Mouse (Mus musculus) lung, embryonic 16.5 days (tissue): ENCODE measurements around the gene Fbxw10. TPM values are rescaled to one million over a fixed set of nuclear protein-coding genes. Genes with fewer than 3 reads are reported as not detected.

Experiments used
- ATAC-seq: fragments of 200-750 bp; cut with Nextera tagmentation; 2 replicates; pipeline ENCODE4 v1.8.0; 2017; ENCODE audit warnings: low read depth, mild to moderate bottlenecking, moderate library complexity
- H3K27ac ChIP-seq: fragments of 300-500 bp; sonication (generic); 2 replicates; pipeline ENCODE4 v1.5.1; 2014; ENCODE audit warnings: mild to moderate bottlenecking, control low read depth, low read length
- H3K27me3 ChIP-seq: fragments of 300-500 bp; sonication (generic); 2 replicates; pipeline ENCODE4 v1.6.1; 2014; ENCODE audit warnings: low read depth, low read length, mixed read lengths; ENCODE audit not compliant: control insufficient read depth, insufficient read depth
- H3K36me3 ChIP-seq: fragments of 300-500 bp; sonication (generic); 2 replicates; pipeline ENCODE4 v1.6.1; 2014; ENCODE audit warnings: low read length; ENCODE audit not compliant: control insufficient read depth, insufficient read depth
- H3K4me1 ChIP-seq: fragments of 300-500 bp; sonication (generic); replicated peaks from 2 replicates; pipeline ENCODE4 v1.6.1; 2014; ENCODE audit warnings: low read length, mixed read lengths; ENCODE audit not compliant: control insufficient read depth, insufficient read depth
- H3K4me2 ChIP-seq: fragments of 300-500 bp; sonication (generic); 2 replicates; pipeline ENCODE4 v1.6.1; 2014; ENCODE audit warnings: low read depth, low read length, control low read depth
- H3K4me3 ChIP-seq: fragments of 300-500 bp; sonication (generic); 2 replicates; pipeline ENCODE4 v1.5.1; 2014; ENCODE audit warnings: mild to moderate bottlenecking, low read length, control low read depth
- H3K9ac ChIP-seq: fragments of 300-500 bp; sonication (generic); 2 replicates; pipeline ENCODE4 v1.6.1; 2014; ENCODE audit warnings: low read length, control low read depth
- H3K9me3 ChIP-seq: fragments of 300-500 bp; sonication (generic); 2 replicates; pipeline ENCODE4 v1.6.1; 2016; ENCODE audit warnings: low read length; ENCODE audit not compliant: control insufficient read depth
- WGBS: fragments of 180-500 bp; shearing (Covaris S2); extraction: QIAGEN DNeasy Blood & Tissue Kit; methylation state at CpG from one replicate; pipeline ENCODE4 v1.1.7; 2014; 5-methylcytosine and 5-hydroxymethylcytosine counted together
- polyA plus RNA-seq: library from polyadenylated mRNA; unstranded; fragments of >200 nt; fragmentation: Nextera tagmentation; extraction: Ambion mirVana; gene quantifications from 2 replicates; pipeline ENCODE4 v1.2.1, GENCODE M21; 2015

Fbxw10 gene
- polyA plus RNA-seq, 1 experiment from 2014 or later = 0.40 TPM

DNA sequence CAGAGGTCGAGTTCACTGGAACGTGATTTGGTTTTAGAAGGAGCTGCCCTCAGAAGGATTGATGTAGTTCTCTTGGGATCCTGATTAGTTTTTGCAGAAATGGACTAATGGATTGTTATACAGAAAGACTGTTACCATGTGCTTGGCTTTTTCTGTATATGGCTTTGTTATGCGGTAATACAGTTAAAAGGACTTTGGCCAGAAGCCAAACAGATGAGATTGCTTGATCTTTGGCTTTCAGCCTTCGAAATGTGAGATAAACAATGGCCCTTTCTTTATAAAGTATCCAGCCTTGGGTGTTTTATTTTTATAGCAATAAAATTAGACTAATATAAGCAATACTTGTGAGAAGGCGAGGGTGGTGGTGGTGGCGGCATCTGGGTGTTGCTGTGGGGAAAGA, 30.3 kb upstream of the Fbxw10 start:
- 33% methylated on average over 6 of the region's 6 CpGs for WGBS
- Histone ChIP-seq H3K4me2 (no peak overlapping the region), H3K9ac (no peak overlapping the region), H3K4me3 (no peak overlapping the region), H3K27ac (no peak overlapping the region), H3K36me3 (no peaks in the 10 kb centered on the region), H3K27me3 (no peaks in the 10 kb centered on the region), H3K9me3 (no peaks in the 10 kb centered on the region), H3K4me1 (peaks cover 16% of the 10 kb centered on the region)
- no peak for ATAC-seq

DNA sequence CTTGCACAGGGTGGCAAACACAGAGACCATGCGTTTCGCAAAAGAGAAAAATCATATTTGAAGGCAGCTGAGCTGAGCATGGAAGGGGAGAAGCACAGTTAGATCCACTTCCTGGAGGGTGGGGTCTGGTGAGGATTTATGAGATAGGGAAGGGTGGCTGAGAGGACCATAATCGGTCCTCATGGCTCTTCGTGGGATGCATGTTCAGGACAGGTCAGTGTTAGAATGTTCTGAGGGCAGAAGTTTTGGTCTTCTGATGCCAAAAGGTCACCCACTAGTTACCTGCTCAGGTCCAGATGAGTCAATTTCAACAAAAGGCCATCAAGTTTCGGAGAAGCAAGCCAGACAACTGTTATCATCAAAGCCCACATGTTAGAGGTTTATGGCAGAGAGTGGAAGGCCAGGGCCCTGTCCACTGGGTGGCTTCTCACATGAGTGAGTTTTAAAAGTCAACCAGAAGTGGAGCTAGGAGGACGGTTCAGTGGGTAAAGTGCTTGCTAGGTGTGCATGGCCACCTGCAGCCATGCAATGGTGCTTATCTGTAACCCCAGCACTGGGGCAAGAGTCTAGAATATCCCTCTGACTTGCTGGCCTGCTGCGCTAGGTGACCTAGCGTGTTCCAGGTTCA, 27.7 kb upstream of the Fbxw10 start:
- Histone ChIP-seq H3K9ac (no peak overlapping the region), H3K27ac (no peak overlapping the region), H3K27me3 (no peaks in the 10 kb centered on the region), H3K4me1 (peaks cover 13% of the 10 kb centered on the region), H3K4me2 (no peak overlapping the region), H3K4me3 (no peak overlapping the region), H3K9me3 (no peaks in the 10 kb centered on the region), H3K36me3 (no peaks in the 10 kb centered on the region)
- 80% methylated on average over 8 of the region's 8 CpGs for WGBS
- no peak for ATAC-seq

DNA sequence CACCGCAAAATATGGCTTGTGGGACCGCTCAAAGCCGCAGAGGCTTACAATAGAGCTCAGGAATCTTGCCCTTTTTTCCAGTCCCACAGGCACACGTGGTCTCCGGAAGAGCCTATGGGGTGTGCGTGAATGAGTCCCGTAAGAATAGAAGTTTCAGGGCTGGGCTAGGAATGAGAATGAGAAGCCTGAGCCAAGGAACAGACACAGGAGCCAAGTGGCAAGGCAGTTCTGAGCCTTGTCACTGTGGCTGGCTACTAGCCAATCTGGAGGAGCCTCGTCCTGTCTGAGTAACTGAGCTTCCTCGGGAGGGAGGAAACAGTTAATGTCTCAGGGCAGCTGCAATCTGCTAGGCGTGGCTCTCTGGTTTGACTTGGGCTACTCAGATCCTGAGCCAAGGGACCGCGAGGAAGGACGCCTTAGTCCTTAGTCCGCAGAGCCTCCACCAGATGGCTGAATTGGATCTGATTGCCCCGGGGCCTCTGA, 26.8 kb upstream of the Fbxw10 start, which contains the start of gene Trim16:
TSS of gene Trim16 (plus strand) at position 173 of the 483 bp plus-strand sequence.
- no peaks in the 10 kb centered on the region for H3K36me3 ChIP-seq
- peak within 1 kb of the TSS; percentile 68 for H3K9ac ChIP-seq
- ATAC-seq = peak; percentile 91
- no peaks in the 10 kb centered on the region for H3K27me3 ChIP-seq
- H3K9me3 ChIP-seq = no peaks in the 10 kb centered on the region
- H3K4me2 ChIP-seq = peak within 1 kb of the TSS; percentile 63
- H3K27ac ChIP-seq = peak within 1 kb of the TSS; percentile 85
- 1% methylated on average over 15 of the region's 15 CpGs for WGBS
- H3K4me3 ChIP-seq = peak within 1 kb of the TSS; percentile 55
- H3K4me1 ChIP-seq = peaks cover 9% of the 10 kb centered on the region

DNA sequence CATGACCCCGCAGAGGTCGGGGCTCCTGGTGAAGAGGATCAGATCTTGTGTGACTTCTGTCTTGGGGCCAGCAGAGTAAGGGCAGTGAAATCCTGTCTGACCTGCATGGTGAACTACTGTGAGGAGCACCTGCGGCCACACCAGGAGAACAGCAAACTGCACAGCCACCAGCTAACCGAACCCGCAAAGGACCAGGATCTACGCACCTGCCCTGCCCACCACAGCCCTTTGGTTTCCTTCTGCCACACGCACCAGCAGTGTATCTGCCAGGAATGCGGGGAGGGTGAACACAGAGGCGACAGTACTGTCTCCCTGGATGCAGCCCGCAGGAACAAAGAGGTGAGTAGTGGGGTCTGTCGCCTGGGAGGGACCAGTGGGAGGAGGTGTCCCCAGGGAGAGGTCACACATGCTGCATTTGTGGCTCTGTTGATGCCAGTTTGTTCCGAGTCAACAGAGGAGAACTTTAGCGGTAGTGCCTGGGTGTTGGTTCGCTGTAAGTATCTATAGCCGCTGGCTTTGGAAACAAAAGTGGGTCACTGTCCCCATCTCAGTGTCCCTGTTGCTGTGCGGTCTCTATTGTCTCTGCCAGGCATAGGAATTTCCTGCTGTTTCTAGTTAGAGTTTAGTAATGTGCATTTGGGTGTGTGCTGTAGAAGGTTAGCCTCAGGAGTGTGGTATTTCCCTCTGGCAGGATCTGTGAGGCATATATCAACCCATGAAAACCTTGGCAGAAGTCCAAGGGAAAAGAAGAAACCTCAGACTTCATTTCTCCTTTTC, 26.0 kb upstream of the Fbxw10 start:
- H3K9me3 ChIP-seq = no peaks in the 10 kb centered on the region
- H3K4me1 ChIP-seq = peaks cover 12% of the 10 kb centered on the region
- 6% methylated on average over 16 of the region's 16 CpGs for WGBS
- H3K27me3 ChIP-seq = no peaks in the 10 kb centered on the region
- peak overlapping the region; percentile 63 for H3K4me2 ChIP-seq
- peak overlapping the region; percentile 68 for H3K9ac ChIP-seq
- peak overlapping the region; percentile 85 for H3K27ac ChIP-seq
- ATAC-seq = peak; percentile 64
- H3K36me3 ChIP-seq = no peaks in the 10 kb centered on the region
- peak overlapping the region; percentile 55 for H3K4me3 ChIP-seq

DNA sequence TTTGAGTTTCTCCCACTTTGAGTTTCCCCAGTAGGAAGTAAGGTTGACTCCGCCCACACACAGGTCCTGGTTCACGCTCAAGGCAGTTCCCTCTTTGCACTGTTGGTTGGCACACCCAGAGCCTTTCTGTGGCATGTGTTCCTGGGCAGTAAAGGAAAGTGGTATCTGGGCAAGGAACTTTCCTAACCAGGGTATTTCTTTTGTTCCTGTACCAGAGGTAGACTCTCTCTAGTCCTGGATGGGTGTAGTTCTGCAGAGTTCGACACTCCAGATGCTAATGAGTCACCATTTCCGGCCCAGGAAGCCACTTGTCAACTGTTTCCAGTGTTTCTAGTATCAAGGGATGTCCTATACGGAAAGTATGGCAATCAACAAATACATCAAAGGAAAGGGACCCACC, 25.0 kb upstream of the Fbxw10 start:
- Histone ChIP-seq H3K36me3 (no peaks in the 10 kb centered on the region), H3K27me3 (no peaks in the 10 kb centered on the region), H3K27ac (peak overlapping the region; percentile 59), H3K9ac (peak overlapping the region; percentile 31; the same call in 1 of the 2 replicates), H3K4me2 (peak overlapping the region; percentile 46), H3K4me3 (peak overlapping the region; percentile 40), H3K4me1 (peaks cover 10% of the 10 kb centered on the region), H3K9me3 (no peaks in the 10 kb centered on the region)
- no peak for ATAC-seq
- 38% methylated on average over 5 of the region's 5 CpGs for WGBS

DNA sequence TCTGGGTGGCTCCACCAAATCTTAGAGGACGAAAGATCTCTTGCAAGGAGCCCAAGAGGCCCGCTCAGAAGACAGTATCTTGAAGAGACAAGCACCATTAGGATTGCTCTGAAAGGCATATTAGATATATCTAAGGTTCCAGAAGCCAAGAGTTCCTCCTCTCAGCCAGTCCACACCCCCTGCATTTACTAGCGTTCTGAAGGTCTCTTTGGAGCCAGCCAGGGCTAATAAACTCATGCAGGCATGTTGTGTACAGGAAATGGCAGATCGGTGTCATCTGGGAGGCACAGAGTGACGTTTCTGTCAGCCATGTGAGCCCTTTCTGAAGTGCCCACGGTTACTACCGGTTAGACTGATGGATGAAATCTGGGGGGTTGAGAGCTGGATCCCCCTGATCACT, 22.7 kb upstream of the Fbxw10 start:
- 0 out of 2 replicates have a peak overlapping the region, but pooled peaks have one; percentile 11 for H3K4me2 ChIP-seq
- H3K4me1 ChIP-seq = peaks cover 10% of the 10 kb centered on the region
- no peaks in the 10 kb centered on the region for H3K9me3 ChIP-seq
- no peak for ATAC-seq
- no peaks in the 10 kb centered on the region for H3K36me3 ChIP-seq
- 54% methylated on average over 7 of the region's 7 CpGs for WGBS
- no peaks in the 10 kb centered on the region for H3K27me3 ChIP-seq
- 0 out of 2 replicates have a peak overlapping the region, but pooled peaks have one; percentile 0 for H3K4me3 ChIP-seq
- H3K9ac ChIP-seq = no peak overlapping the region
- no peak overlapping the region for H3K27ac ChIP-seq

DNA sequence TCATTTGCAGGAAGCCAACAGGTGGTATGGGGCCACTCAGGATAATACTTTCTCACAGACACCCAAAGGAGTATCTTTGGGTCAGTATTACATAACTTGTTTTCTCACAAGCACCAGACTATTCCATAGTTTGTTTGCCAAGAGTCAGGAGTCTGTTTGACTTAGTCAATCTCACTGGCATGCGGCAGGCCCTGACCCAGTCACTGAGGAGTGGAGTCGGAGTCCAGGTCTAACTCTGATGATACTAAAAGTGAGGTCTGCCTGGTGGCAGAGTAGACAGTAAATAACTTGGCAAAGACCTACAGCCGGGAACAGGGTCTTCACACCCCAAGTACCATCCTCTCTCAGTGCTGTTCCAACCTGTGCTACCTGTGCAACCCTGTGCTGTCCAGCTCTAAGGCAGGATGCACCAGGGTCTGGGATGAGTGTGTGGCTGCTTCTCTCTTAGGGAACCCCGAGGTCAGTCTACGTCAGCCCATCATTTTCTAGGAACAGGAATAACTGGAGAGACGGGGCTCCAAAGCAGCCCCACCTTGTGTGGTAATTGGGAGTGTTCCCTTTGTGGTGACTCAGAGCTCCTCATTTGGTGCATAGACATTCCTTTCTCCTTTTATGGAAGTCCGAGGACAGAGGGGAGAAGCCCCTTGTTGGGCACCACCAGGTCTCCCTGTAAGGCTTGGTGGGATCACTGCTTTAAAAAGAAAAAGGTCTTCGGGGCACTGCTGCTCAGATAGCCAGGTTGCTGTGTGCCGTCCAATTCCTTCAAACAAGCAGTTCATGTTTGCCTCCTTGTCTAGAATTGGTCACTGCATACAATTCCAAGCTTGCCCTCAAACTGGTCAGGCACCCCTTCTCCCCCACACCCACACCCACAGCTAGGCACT, 21.4 kb upstream of the Fbxw10 start:
- no peaks in the 10 kb centered on the region for H3K27me3 ChIP-seq
- ATAC-seq = no peak
- H3K9ac ChIP-seq = no peak overlapping the region
- no peaks in the 10 kb centered on the region for H3K36me3 ChIP-seq
- no peak overlapping the region for H3K27ac ChIP-seq
- no peak overlapping the region for H3K4me3 ChIP-seq
- H3K4me2 ChIP-seq = no peak overlapping the region
- 69% methylated on average over 9 of the region's 9 CpGs for WGBS
- peaks cover 10% of the 10 kb centered on the region for H3K4me1 ChIP-seq
- H3K9me3 ChIP-seq = no peaks in the 10 kb centered on the region

DNA sequence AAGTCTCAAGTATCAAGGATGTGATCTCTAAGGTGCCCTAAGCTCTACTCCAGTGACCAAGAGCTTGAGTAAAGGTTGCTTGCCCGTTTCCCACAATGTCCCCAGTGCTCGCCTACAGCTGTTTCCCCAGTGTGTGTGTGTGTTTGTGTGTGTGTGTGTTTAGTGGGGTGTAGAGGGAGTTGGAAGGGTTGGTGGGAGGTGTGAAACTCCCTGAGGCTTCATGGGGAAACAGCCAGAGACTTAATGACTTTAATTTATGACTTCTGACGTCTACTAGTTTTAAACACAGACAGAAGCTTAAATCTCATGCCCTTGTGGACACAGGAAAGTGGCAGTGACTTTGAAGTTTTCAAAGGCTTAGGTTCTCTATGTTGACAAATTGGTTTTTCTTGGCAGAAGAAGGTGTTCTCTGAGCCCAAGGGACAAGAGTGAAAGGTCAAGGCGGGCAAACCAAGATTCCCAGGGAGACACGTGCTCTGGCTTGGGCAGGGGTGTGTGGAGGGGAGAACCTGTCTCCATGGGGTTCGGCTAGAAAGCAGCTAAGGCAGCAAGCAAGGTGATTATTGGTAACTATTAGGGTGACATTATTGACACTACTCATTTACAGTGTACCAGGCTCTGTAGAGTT, 20.6 kb upstream of the Fbxw10 start:
- peaks cover 7% of the 10 kb centered on the region for H3K4me1 ChIP-seq
- no peaks in the 10 kb centered on the region for H3K9me3 ChIP-seq
- H3K27me3 ChIP-seq = no peaks in the 10 kb centered on the region
- H3K36me3 ChIP-seq = no peaks in the 10 kb centered on the region
- H3K4me3 ChIP-seq = no peak overlapping the region
- 46% methylated on average over 6 of the region's 6 CpGs for WGBS
- H3K9ac ChIP-seq = no peak overlapping the region
- no peak overlapping the region for H3K4me2 ChIP-seq
- no peak overlapping the region for H3K27ac ChIP-seq
- ATAC-seq = no peak
